Mouse (Mus musculus): ENCODE measurements at regions not wholly inside any gene's neighbourhood (a gene's known extent, or its start where the extent isn't known, plus 50 kb on each side); places are given as distances from the start of the nearest gene placed in this dataset.

- no peak for TF ChIP-seq CTCF (IDR thresholded peaks at IDR 0.05; ENCODE audit: borderline replicate concordance, insufficient read depth, low read length)
- TF ChIP-seq POLR2A (IDR thresholded peaks at IDR 0.05; ENCODE audit: low read depth, low read length), result no peak
Measured at GRCm38 (mm10) chr2:50498713-50499112, 202.1 kb upstream of the Mmadhc start.
